Mouse (Mus musculus) layer of hippocampus, postnatal 36 days (tissue): Measurements from ENCODE around the gene Rap1gds1. TPM values are rescaled to one million over a fixed set of nuclear protein-coding genes. Genes with fewer than 3 reads are reported as not detected.

ENCODE experiments used
- DNase-seq, 2 experiments: peaks; one replicate each; pipeline ENCODE4 v3.0.0; 2022
- total RNA-seq, 2 experiments: library from RNA; stranded (reverse); gene quantifications; 2 replicates each; pipeline ENCODE4 v1.2.3; 2021

The Rap1gds1 gene
- total RNA-seq, 2 experiments from 2014 or later, result 211 to 222 TPM

GRCm38 (mm10) chr3:139048701-139049622 lies 26.0 kb downstream of the Rap1gds1 start:
- no peak for DNase-seq

GRCm38 (mm10) chr3:139042433-139042854 lies 32.6 kb downstream of the Rap1gds1 start:
- DNase-seq, result no peak

- no peak for DNase-seq
These were observed 33.1 kb downstream of the Rap1gds1 start for GRCm38 (mm10) chr3:139041921-139042320.

DNA sequence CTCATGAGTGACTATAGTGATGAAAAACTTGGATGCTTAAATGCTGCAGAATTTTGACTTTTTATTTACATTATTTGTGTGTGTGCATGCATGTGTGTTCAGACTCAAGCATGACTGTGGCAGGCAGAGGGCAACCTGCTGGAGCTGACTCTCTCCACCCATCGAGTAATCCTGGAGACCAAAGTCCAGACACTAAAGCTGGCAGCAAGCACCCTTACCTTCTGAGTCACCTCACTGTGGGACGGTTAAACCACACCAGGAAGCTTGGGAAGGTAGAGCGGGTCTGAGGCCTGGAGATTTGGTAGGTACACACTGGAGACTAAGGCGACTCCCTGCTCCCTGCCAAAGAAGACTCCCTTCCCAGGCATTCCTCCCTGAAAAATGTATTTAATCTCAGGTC lies 38.0 kb downstream of the Rap1gds1 start:
- DNase-seq, result no peak

- DNase-seq, result no peak
These were observed 41.8 kb downstream of the Rap1gds1 start for GRCm38 (mm10) chr3:139033179-139033578.

- DNase-seq, result no peak
These were observed 44.3 kb downstream of the Rap1gds1 start for GRCm38 (mm10) chr3:139030644-139031227.

DNA sequence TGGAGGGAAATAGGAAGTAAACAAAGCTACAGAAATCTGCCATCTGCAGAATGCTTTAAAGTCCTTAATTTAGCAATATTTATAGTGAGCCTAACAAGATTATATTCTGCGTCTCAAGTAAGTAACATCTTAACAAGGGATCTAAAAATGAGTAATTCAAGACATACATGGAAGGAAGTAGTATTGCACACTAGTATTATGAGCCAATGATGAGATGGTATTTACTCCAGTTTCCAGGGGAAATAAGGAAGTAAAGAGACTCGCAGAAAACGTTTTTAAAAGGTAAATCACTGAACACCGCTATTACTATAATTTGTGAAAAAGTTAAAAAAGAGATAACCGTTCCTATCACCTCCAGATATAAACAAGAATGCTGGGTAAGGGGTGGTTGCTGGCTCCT lies 49.9 kb downstream of the Rap1gds1 start:
- DNase-seq, result no peak

DNA sequence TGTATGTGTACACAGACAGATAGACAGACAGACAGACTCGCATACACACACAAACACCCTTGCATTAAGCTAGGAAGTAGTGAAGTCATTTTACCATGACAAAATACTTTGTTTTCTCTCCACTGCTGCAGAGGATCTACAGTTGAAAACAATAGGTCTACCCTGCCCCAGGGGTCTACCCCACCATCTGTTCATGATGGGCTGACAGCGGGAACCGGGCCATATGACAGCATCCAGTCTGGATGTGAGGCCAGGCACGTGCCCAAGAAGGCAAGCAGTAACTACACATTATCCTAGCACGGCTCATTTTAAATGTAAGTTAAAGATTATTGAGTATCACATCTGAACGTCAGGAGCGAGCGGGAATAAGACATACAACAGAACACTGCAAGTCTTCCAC lies 51.4 kb downstream of the Rap1gds1 start:
- DNase-seq, result no peak

GRCm38 (mm10) chr3:139012352-139012751 lies 62.6 kb downstream of the Rap1gds1 start:
- no peak for DNase-seq

DNA sequence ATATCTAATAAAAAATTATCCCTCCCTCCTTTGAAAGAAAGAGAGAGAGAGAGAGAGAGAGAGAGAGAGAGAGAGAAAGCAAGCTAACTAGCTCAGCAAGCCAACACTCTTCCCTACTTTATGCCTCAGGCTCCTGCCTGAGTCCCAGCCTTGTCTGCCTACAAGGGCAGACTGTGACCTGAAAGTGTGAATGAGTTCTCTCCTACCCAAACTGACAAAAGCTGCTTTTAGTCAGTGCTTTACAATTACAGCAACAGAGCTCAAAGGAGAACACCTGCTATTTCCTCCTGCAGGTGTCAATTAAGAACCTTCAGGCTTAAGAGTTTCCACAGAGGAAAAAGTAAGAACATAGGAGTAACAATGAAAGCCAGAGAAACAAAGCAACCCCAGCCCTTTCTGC lies 69.3 kb downstream of the Rap1gds1 start:
- DNase-seq, result no peak

- DNase-seq, result no peak
These were observed 72.2 kb downstream of the Rap1gds1 start for GRCm38 (mm10) chr3:139002774-139003173.

GRCm38 (mm10) chr3:139000071-139000867 lies 74.7 kb downstream of the Rap1gds1 start:
- DNase-seq, result no peak

GRCm38 (mm10) chr3:138993473-138993872 lies 81.5 kb downstream of the Rap1gds1 start:
- DNase-seq, result no peak

DNA sequence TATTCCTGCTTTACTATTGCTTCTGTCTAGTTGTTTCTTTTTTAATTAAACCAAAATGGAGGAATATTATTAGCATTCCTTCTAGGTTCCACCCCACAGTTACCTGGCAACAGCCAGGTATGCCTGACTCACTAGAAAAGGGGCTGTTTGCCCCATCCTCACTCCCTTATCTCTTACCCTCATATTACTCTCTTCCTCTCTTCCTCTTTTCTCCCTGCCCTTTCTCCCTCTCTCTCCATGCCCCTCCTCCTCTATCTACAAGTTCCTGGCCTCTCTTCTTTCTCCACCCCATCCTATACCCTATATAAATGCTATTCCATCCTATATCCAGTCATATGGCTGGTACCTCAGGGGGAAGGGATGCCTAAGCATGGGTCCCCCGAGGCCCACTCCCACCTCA lies 83.6 kb downstream of the Rap1gds1 start:
- no peak for DNase-seq

- no peak for DNase-seq
These were observed 85.9 kb downstream of the Rap1gds1 start for GRCm38 (mm10) chr3:138989141-138989540.

DNA sequence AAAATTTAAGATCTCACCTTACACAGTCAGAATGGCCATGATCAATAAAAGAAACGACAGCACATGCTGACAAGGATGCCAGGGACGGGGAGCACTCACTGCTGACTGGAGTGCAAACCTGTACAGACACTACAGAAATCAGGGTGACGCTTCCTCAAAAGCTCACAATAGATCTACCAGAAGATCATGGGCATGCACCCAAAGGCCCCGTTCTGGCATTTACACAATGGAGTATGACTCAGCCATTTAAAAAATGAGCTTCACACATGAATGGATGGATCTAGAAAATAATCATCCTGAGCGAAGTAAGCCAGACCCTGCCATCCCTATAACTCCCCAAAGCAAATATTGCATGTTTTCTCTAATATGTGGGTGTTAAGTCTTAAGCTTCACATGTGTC lies 87.0 kb downstream of the Rap1gds1 start:
- DNase-seq, result no peak

DNA sequence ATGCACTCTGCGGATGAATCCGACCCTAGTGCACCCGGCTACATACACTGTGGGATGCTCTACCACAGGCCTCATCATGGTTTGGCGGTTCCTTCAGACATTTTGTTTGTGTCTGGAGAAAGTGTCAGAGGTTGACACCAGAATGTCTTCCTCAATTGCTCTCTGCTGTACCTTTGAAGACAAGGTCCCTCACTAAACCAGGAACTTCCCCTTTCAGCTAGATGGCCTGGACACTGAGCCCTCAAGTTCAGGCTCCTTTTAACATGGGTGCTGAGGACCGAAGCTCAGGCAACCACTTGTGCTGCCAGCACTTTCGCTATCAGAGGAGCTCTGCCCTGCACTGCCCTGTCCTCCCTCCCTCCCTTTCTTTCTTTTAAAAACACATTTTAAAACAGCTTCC lies 92.8 kb downstream of the Rap1gds1 start:
- DNase-seq, result no peak

DNA sequence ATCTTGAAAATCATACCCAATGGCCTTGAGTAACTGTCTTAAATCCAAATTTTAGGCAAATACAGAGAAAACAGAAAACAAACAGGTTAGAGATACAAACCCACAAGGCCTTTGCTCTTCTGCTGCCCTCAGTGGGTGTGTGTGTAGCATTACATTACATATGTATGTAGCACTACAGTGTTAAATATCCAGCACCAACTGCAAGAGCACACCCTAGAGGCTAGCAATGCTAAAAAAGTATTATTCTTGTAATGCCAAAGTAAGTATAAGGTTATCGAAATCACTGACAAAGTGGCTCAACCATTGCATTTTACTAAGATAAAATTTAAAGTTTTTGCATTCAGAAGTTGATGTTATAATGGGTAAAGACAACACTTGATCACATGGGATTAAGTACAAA lies 97.6 kb downstream of the Rap1gds1 start:
- DNase-seq, result no peak

DNA sequence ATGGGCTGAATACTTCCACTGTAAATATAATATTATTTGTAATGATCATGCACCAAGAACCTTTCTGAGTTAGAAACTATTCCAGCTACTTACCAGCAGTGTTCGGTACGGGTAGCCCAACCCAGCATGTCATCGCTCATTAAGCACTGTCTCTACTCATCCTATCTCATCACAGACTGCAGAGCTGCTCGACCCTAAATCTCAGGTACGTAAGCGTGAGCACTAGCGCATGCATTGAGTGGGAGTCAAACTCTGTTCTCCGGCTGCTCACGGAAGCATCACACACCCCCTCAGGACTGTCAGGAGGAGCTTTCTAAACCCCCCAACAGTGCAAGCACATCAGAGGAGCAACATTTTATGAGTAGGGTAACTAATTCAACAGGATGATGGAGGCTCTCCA lies 107.4 kb downstream of the Rap1gds1 start:
- no peak for DNase-seq

GRCm38 (mm10) chr3:138958527-138958926 lies 116.5 kb downstream of the Rap1gds1 start:
- no peak for DNase-seq

DNA sequence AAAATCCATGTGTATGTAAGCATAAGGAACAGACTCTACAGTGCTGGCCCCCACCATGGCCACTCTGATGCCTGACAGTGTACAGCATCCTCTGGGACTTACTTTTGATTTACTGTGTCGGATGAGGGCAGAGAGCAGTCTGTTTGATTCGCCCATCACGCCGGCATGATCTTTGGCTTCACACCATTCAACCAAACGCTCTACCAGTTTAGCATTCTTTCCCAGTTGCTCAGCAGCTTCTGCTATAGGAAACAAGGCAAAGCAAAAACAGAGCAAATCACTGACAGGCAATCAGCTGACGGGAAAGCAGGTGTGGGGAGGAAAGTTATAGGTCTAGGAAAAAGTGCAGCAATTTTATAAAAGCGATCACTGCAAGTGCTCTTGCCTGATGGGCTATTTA lies 119.8 kb downstream of the Rap1gds1 start:
- no peak for DNase-seq

- DNase-seq, result peak in 1 of 2 experiments; percentile 21
These were observed 125.9 kb downstream of the Rap1gds1 start for GRCm38 (mm10) chr3:138949081-138949480.

GRCm38 (mm10) chr3:138945516-138945915 lies 129.5 kb downstream of the Rap1gds1 start:
- no peak for DNase-seq
